Mouse (Mus musculus) stomach, embryonic 16.5 days (tissue): ENCODE measurements around the gene Pstpip1. TPM values are rescaled to one million over a fixed set of nuclear protein-coding genes. Genes with fewer than 3 reads are reported as not detected.

Experiments used
- ATAC-seq: fragments of 200-750 bp; cut with Nextera tagmentation; 2 replicates; pipeline ENCODE4 v1.8.0; 2017; ENCODE audit warnings: moderate number of reproducible peaks, moderate TSS enrichment; ENCODE audit not compliant: insufficient read depth, low FRiP score
- H3K27ac ChIP-seq: fragments of 300-500 bp; sonication (generic); 2 replicates; pipeline ENCODE4 v1.5.1; 2014; ENCODE audit warnings: low read length
- H3K27me3 ChIP-seq: fragments of 300-500 bp; sonication (generic); 2 replicates; pipeline ENCODE4 v1.6.1; 2014; ENCODE audit warnings: low read length, control low read depth, mixed read lengths; ENCODE audit not compliant: control insufficient read depth, insufficient read depth
- H3K36me3 ChIP-seq: fragments of 300-500 bp; sonication (generic); 2 replicates; pipeline ENCODE4 v1.6.1; 2014; ENCODE audit warnings: low read length; ENCODE audit not compliant: control insufficient read depth, insufficient read depth
- H3K4me1 ChIP-seq: fragments of 300-500 bp; sonication (generic); 2 replicates; pipeline ENCODE4 v1.6.1; 2014; ENCODE audit warnings: low read length, control low read depth, mixed read lengths; ENCODE audit not compliant: control insufficient read depth, insufficient read depth
- H3K4me2 ChIP-seq: fragments of 300-500 bp; sonication (generic); 2 replicates; pipeline ENCODE4 v1.6.1; 2014; ENCODE audit warnings: low read depth, low read length, mixed read lengths
- H3K4me3 ChIP-seq: fragments of 300-500 bp; sonication (generic); replicated peaks from 2 replicates; pipeline ENCODE4 v1.5.1; 2014; ENCODE audit warnings: mild to moderate bottlenecking, low read length
- H3K9ac ChIP-seq: fragments of 300-500 bp; sonication (generic); 2 replicates; pipeline ENCODE4 v1.6.1; 2014; ENCODE audit warnings: low read length
- H3K9me3 ChIP-seq: fragments of 300-500 bp; sonication (generic); replicated peaks from 2 replicates; pipeline ENCODE4 v1.6.1; 2016; ENCODE audit warnings: low read length, control low read depth; ENCODE audit not compliant: control insufficient read depth
- WGBS: fragments of 180-500 bp; shearing (Covaris S2); extraction: QIAGEN DNeasy Blood & Tissue Kit; methylation state at CpG from one replicate; pipeline ENCODE4 v1.1.7; 2014; 5-methylcytosine and 5-hydroxymethylcytosine counted together
- polyA plus RNA-seq: library from polyadenylated mRNA; unstranded; fragments of >200 nt; fragmentation: Nextera tagmentation; extraction: Ambion mirVana; gene quantifications from 2 replicates; pipeline ENCODE4 v1.2.1, GENCODE M21; 2015

Pstpip1 gene
- polyA plus RNA-seq, 1 experiment from 2014 or later = 2.4 TPM

- ATAC-seq = no peak
- Histone ChIP-seq H3K27me3 (no peaks in the 10 kb centered on the region), H3K9me3 (no peaks in the 10 kb centered on the region), H3K4me2 (no peak overlapping the region), H3K4me3 (no peak overlapping the region), H3K27ac (no peak overlapping the region), H3K9ac (no peak overlapping the region), H3K4me1 (0 out of 2 replicates have a peak, but pooled peaks cover 3% of the 10 kb centered on the region), H3K36me3 (no peaks in the 10 kb centered on the region)
- WGBS = 71% methylated on average over 7 of the region's 7 CpGs
Observed at GRCm38 (mm10) chr9:56100041-56100522, 10.3 kb downstream of the Pstpip1 start.

GRCm38 (mm10) chr9:56101022-56101421, 11.3 kb downstream of the Pstpip1 start:
- 15% methylated on average over 4 of the region's 4 CpGs for WGBS
- no peaks in the 10 kb centered on the region for H3K27me3 ChIP-seq
- H3K36me3 ChIP-seq = no peaks in the 10 kb centered on the region
- no peaks in the 10 kb centered on the region for H3K9me3 ChIP-seq
- ATAC-seq = no peak
- H3K4me1 ChIP-seq = 0 out of 2 replicates have a peak, but pooled peaks cover 3% of the 10 kb centered on the region
- H3K9ac ChIP-seq = no peak overlapping the region
- no peak overlapping the region for H3K27ac ChIP-seq
- no peak overlapping the region for H3K4me3 ChIP-seq
- no peak overlapping the region for H3K4me2 ChIP-seq

- H3K9ac ChIP-seq = no peak overlapping the region
- no peak overlapping the region for H3K4me3 ChIP-seq
- no peak overlapping the region for H3K27ac ChIP-seq
- H3K4me1 ChIP-seq = no peaks in the 10 kb centered on the region
- no peaks in the 10 kb centered on the region for H3K36me3 ChIP-seq
- ATAC-seq = no peak
- no peaks in the 10 kb centered on the region for H3K9me3 ChIP-seq
- 47% methylated on average over 7 of the region's 7 CpGs for WGBS
- no peak overlapping the region for H3K4me2 ChIP-seq
- no peaks in the 10 kb centered on the region for H3K27me3 ChIP-seq
Observed at GRCm38 (mm10) chr9:56104921-56105320, 15.2 kb downstream of the Pstpip1 start.

- Histone ChIP-seq H3K4me2 (no peak overlapping the region), H3K9ac (no peak overlapping the region), H3K4me1 (no peaks in the 10 kb centered on the region), H3K9me3 (no peaks in the 10 kb centered on the region), H3K36me3 (no peaks in the 10 kb centered on the region), H3K27ac (no peak overlapping the region), H3K27me3 (no peaks in the 10 kb centered on the region), H3K4me3 (no peak overlapping the region)
- ATAC-seq = no peak
- 78% methylated on average over 6 of the region's 6 CpGs for WGBS
Observed at GRCm38 (mm10) chr9:56106274-56107072, 16.7 kb downstream of the Pstpip1 start.

- H3K4me2 ChIP-seq = no peak overlapping the region
- H3K36me3 ChIP-seq = no peaks in the 10 kb centered on the region
- no peaks in the 10 kb centered on the region for H3K27me3 ChIP-seq
- ATAC-seq = no peak
- no peak overlapping the region for H3K9ac ChIP-seq
- no peaks in the 10 kb centered on the region for H3K4me1 ChIP-seq
- H3K4me3 ChIP-seq = no peak overlapping the region
- no peak overlapping the region for H3K27ac ChIP-seq
- WGBS = 70% methylated on average over 6 of the region's 6 CpGs
- no peaks in the 10 kb centered on the region for H3K9me3 ChIP-seq
Observed at GRCm38 (mm10) chr9:56107527-56107926, 17.8 kb downstream of the Pstpip1 start.

- ATAC-seq = no peak
- H3K27me3 ChIP-seq = no peaks in the 10 kb centered on the region
- no peaks in the 10 kb centered on the region for H3K36me3 ChIP-seq
- WGBS = 69% methylated on average over 5 of the region's 5 CpGs
- no peak overlapping the region for H3K4me2 ChIP-seq
- no peak overlapping the region for H3K27ac ChIP-seq
- H3K4me3 ChIP-seq = no peak overlapping the region
- no peak overlapping the region for H3K9ac ChIP-seq
- H3K9me3 ChIP-seq = no peaks in the 10 kb centered on the region
- no peaks in the 10 kb centered on the region for H3K4me1 ChIP-seq
Observed at GRCm38 (mm10) chr9:56108174-56108573, 18.4 kb downstream of the Pstpip1 start.

- whole genome bisulfite sequencing = 77% methylated on average over 5 of the region's 5 CpGs
- Histone ChIP-seq H3K4me3 (no peak overlapping the region), H3K27me3 (no peaks in the 10 kb centered on the region), H3K36me3 (no peaks in the 10 kb centered on the region), H3K9me3 (no peaks in the 10 kb centered on the region), H3K4me2 (no peak overlapping the region), H3K9ac (no peak overlapping the region), H3K4me1 (peaks cover 10% of the 10 kb centered on the region), H3K27ac (no peak overlapping the region)
- no peak for ATAC-seq
Observed at GRCm38 (mm10) chr9:56118091-56118490, 28.3 kb downstream of the Pstpip1 start.

- no peaks in the 10 kb centered on the region for H3K27me3 ChIP-seq
- H3K36me3 ChIP-seq = no peaks in the 10 kb centered on the region
- H3K27ac ChIP-seq = no peak overlapping the region
- peak overlapping the region; percentile 42 for H3K4me3 ChIP-seq
- WGBS = 5% methylated on average over 14 of the region's 14 CpGs
- H3K9ac ChIP-seq = peak overlapping the region; percentile 51
- peak overlapping the region; percentile 62 for H3K4me2 ChIP-seq
- H3K9me3 ChIP-seq = no peaks in the 10 kb centered on the region
- H3K4me1 ChIP-seq = peaks cover 10% of the 10 kb centered on the region
- ATAC-seq = peak; percentile 35; the same call in 1 of the 2 replicates
Observed at GRCm38 (mm10) chr9:56118582-56118981, 28.8 kb downstream of the Pstpip1 start.

GRCm38 (mm10) chr9:56119651-56120050, 29.9 kb downstream of the Pstpip1 start:
- Histone ChIP-seq H3K4me2 (no peak overlapping the region), H3K4me1 (peaks cover 10% of the 10 kb centered on the region), H3K36me3 (no peaks in the 10 kb centered on the region), H3K9ac (no peak overlapping the region), H3K27me3 (no peaks in the 10 kb centered on the region), H3K4me3 (no peak overlapping the region), H3K27ac (no peak overlapping the region), H3K9me3 (no peaks in the 10 kb centered on the region)
- 51% methylated on average over 2 of the region's 2 CpGs for WGBS
- ATAC-seq = no peak
